Mouse (Mus musculus) brain, adult 2 months (tissue): Measurements from ENCODE around the gene Rpp21.
A peak's percentile ranks its signal among the peaks of the same experiment; 100 is the strongest.

Experiments
- DNase-seq: peaks from one replicate; pipeline ENCODE4 v3.0.0; 2011; ENCODE audit warnings: low read depth, low spot score

Gene Rpp21

GRCm38 (mm10) chr17:36257969-36258368, at the start of gene Rpp21:
Gene Rpp21, minus strand, starts transcription at chr17:36258069.
- DNase-seq = no peak

GRCm38 (mm10) chr17:36286390-36286789, 28.5 kb upstream of the Rpp21 start, which contains the start of gene H2-M10.2:
Gene H2-M10.2, minus strand, starts transcription at chr17:36286490.
- no peak for DNase-seq

GRCm38 (mm10) chr17:36281521-36282245, 23.8 kb upstream of the Rpp21 start:
- DNase-seq = no peak

GRCm38 (mm10) chr17:36274776-36275175, 16.9 kb upstream of the Rpp21 start:
- no peak for DNase-seq

- no peak for DNase-seq
Measured at GRCm38 (mm10) chr17:36273796-36274195, 15.9 kb upstream of the Rpp21 start.

GRCm38 (mm10) chr17:36272643-36273366, 14.9 kb upstream of the Rpp21 start:
- DNase-seq = no peak

GRCm38 (mm10) chr17:36271586-36272256, 13.9 kb upstream of the Rpp21 start, which contains the start of gene Trim39:
Gene Trim39, minus strand, starts transcription at chr17:36272247.
- peak; percentile 95 for DNase-seq

- peak; percentile 94 for DNase-seq
Measured at GRCm38 (mm10) chr17:36270956-36271585, 13.2 kb upstream of the Rpp21 start.

GRCm38 (mm10) chr17:36265834-36266233, 8.0 kb upstream of the Rpp21 start:
- no peak for DNase-seq

- DNase-seq = no peak
Measured at GRCm38 (mm10) chr17:36264273-36264925, 6.5 kb upstream of the Rpp21 start.

- DNase-seq = no peak
Measured at GRCm38 (mm10) chr17:36261511-36262166, 3.8 kb upstream of the Rpp21 start.

- DNase-seq = peak; percentile 96
Measured at GRCm38 (mm10) chr17:36257241-36257947, 475 bp downstream of the Rpp21 start.

GRCm38 (mm10) chr17:36253087-36253600, 4.7 kb downstream of the Rpp21 start:
- no peak for DNase-seq

- DNase-seq = no peak
Measured at GRCm38 (mm10) chr17:36252250-36252876, 5.5 kb downstream of the Rpp21 start.

GRCm38 (mm10) chr17:36248886-36249285, 9.0 kb downstream of the Rpp21 start:
- no peak for DNase-seq

GRCm38 (mm10) chr17:36245741-36246140, 12.1 kb downstream of the Rpp21 start:
- no peak for DNase-seq

GRCm38 (mm10) chr17:36244031-36244430, 13.8 kb downstream of the Rpp21 start:
- no peak for DNase-seq

- no peak for DNase-seq
Measured at GRCm38 (mm10) chr17:36240637-36241213, 17.1 kb downstream of the Rpp21 start.

- DNase-seq = no peak
Measured at GRCm38 (mm10) chr17:36237321-36237921, 20.4 kb downstream of the Rpp21 start.
